Mouse (Mus musculus) liver, embryonic 11.5 days (tissue): ENCODE data around the gene Bcl2l15. TPM values are rescaled to one million over a fixed set of nuclear protein-coding genes. Genes with fewer than 3 reads are reported as not detected.
"Not testable (repeated sequence)": the region's sequence is repeated elsewhere in the genome, so short reads cannot be mapped to it uniquely, and the experiment has no call there.

Source experiments
- ATAC-seq: fragments of 200-750 bp; cut with Nextera tagmentation; replicated peaks from 2 replicates; pipeline ENCODE4 v1.8.0; 2017; ENCODE audit warnings: moderate number of reproducible peaks, mild to moderate bottlenecking, moderate TSS enrichment, moderate library complexity; ENCODE audit not compliant: low FRiP score
- DNase-seq: peaks from one replicate; pipeline ENCODE4 v3.0.0-alpha.2; 2017; ENCODE audit warnings: low spot score
- H3K27ac ChIP-seq: fragments of 300-500 bp; sonication (generic); 2 replicates; pipeline ENCODE4 v1.5.1; 2014; ENCODE audit warnings: mild to moderate bottlenecking, low read depth, low read length, control low read depth
- H3K27me3 ChIP-seq: fragments of 300-500 bp; sonication (generic); replicated peaks from 2 replicates; pipeline ENCODE4 v1.6.1; 2014; ENCODE audit warnings: low read length, mixed read lengths; ENCODE audit not compliant: control insufficient read depth, insufficient read depth
- H3K36me3 ChIP-seq: fragments of 300-500 bp; sonication (generic); 2 replicates; pipeline ENCODE4 v1.6.1; 2014; ENCODE audit warnings: mild to moderate bottlenecking, low read length, moderate library complexity, mixed read lengths; ENCODE audit not compliant: control insufficient read depth, insufficient read depth
- H3K4me1 ChIP-seq: fragments of 300-500 bp; sonication (generic); replicated peaks from 2 replicates; pipeline ENCODE4 v1.6.1; 2014; ENCODE audit warnings: low read length, mixed read lengths; ENCODE audit not compliant: control insufficient read depth, insufficient read depth
- H3K4me2 ChIP-seq: fragments of 300-500 bp; sonication (generic); 2 replicates; pipeline ENCODE4 v1.6.1; 2014; ENCODE audit warnings: mild to moderate bottlenecking, control low read depth, moderate library complexity
- H3K4me3 ChIP-seq: fragments of 300-500 bp; sonication (generic); 2 replicates; pipeline ENCODE4 v1.5.1; 2014; ENCODE audit warnings: low read depth, low read length, control low read depth
- H3K9ac ChIP-seq: fragments of 300-500 bp; sonication (generic); 2 replicates; pipeline ENCODE4 v1.6.1; 2014; ENCODE audit warnings: low read depth, low read length, control low read depth
- H3K9me3 ChIP-seq: fragments of 300-500 bp; sonication (generic); 2 replicates; pipeline ENCODE4 v1.6.1; 2016; ENCODE audit warnings: low read length, inconsistent platforms, mixed read lengths; ENCODE audit not compliant: control insufficient read depth
- WGBS: fragments of 180-500 bp; shearing (Covaris S2); extraction: QIAGEN DNeasy Blood & Tissue Kit; methylation state at CpG from one replicate; pipeline ENCODE4 v1.1.7; 2014; 5-methylcytosine and 5-hydroxymethylcytosine counted together
- polyA plus RNA-seq: library from polyadenylated mRNA; unstranded; fragments of >200 nt; fragmentation: Nextera tagmentation; extraction: Ambion mirVana; gene quantifications from 2 replicates; pipeline ENCODE4 v1.2.1, GENCODE M21; 2014

The Bcl2l15 gene
- polyA plus RNA-seq, 1 experiment from 2014 or later, result 0.63 TPM

- no peak overlapping the region for H3K4me2 ChIP-seq
- DNase-seq (no peak), ATAC-seq (no peak)
- no peak overlapping the region for H3K4me3 ChIP-seq
- H3K4me1 ChIP-seq, result no peaks in the 10 kb centered on the region
- H3K9ac ChIP-seq, result no peak overlapping the region
- H3K27me3 ChIP-seq, result no peaks in the 10 kb centered on the region
- WGBS, result 89% methylated on average over 6 of the region's 6 CpGs
- no peaks in the 10 kb centered on the region for H3K36me3 ChIP-seq
- no peak overlapping the region for H3K27ac ChIP-seq
- H3K9me3 ChIP-seq, result 0 out of 2 replicates have a peak, but pooled peaks cover 2% of the 10 kb centered on the region
Measured at GRCm38 (mm10) chr3:103839711-103840110, 7.3 kb downstream of the Bcl2l15 start.

- not testable (repeated sequence) for H3K27ac ChIP-seq, H3K9me3 ChIP-seq, H3K4me2 ChIP-seq, ATAC-seq, H3K27me3 ChIP-seq, DNase-seq, H3K4me3 ChIP-seq, H3K4me1 ChIP-seq, H3K36me3 ChIP-seq, H3K9ac ChIP-seq
- 84% methylated on average over 3 of the region's 3 CpGs for WGBS
Measured at GRCm38 (mm10) chr3:103840195-103840594, 7.8 kb downstream of the Bcl2l15 start.

- not testable (repeated sequence) for H3K4me1 ChIP-seq, H3K4me3 ChIP-seq, H3K27ac ChIP-seq, H3K27me3 ChIP-seq, H3K9me3 ChIP-seq, ATAC-seq, H3K36me3 ChIP-seq, H3K4me2 ChIP-seq, H3K9ac ChIP-seq, DNase-seq
- WGBS, result 67% methylated on average over 7 of the region's 7 CpGs
Measured at GRCm38 (mm10) chr3:103840946-103841345, 8.5 kb downstream of the Bcl2l15 start.

- no peaks in the 10 kb centered on the region for H3K4me1 ChIP-seq
- ATAC-seq, result no peak
- H3K4me2 ChIP-seq, result no peak overlapping the region
- no peak overlapping the region for H3K27ac ChIP-seq
- no peak overlapping the region for H3K4me3 ChIP-seq
- no peak for DNase-seq
- H3K27me3 ChIP-seq, result no peaks in the 10 kb centered on the region
- no peaks in the 10 kb centered on the region for H3K9me3 ChIP-seq
- WGBS, result 58% methylated on average over 9 of the region's 9 CpGs
- H3K36me3 ChIP-seq, result no peaks in the 10 kb centered on the region
- H3K9ac ChIP-seq, result no peak overlapping the region
Measured at GRCm38 (mm10) chr3:103850644-103851363, 18.4 kb downstream of the Bcl2l15 start.

- 90% methylated on average over 6 of the region's 6 CpGs for WGBS
- no peak overlapping the region for H3K27ac ChIP-seq
- H3K4me1 ChIP-seq, result no peaks in the 10 kb centered on the region
- H3K27me3 ChIP-seq, result no peaks in the 10 kb centered on the region
- DNase-seq (no peak), ATAC-seq (no peak)
- no peak overlapping the region for H3K9ac ChIP-seq
- H3K4me2 ChIP-seq, result no peak overlapping the region
- H3K36me3 ChIP-seq, result no peaks in the 10 kb centered on the region
- no peak overlapping the region for H3K4me3 ChIP-seq
- H3K9me3 ChIP-seq, result no peaks in the 10 kb centered on the region
Measured at GRCm38 (mm10) chr3:103851481-103851880, 19.1 kb downstream of the Bcl2l15 start.

GRCm38 (mm10) chr3:103851882-103852281 is 19.5 kb downstream of the Bcl2l15 start:
- Histone ChIP-seq H3K9me3 (no peaks in the 10 kb centered on the region), H3K9ac (no peak overlapping the region), H3K4me3 (no peak overlapping the region), H3K4me1 (no peaks in the 10 kb centered on the region), H3K4me2 (no peak overlapping the region), H3K36me3 (no peaks in the 10 kb centered on the region), H3K27me3 (no peaks in the 10 kb centered on the region), H3K27ac (no peak overlapping the region)
- DNase-seq (no peak), ATAC-seq (no peak)
- 82% methylated on average over 8 of the region's 8 CpGs for WGBS

GRCm38 (mm10) chr3:103852565-103853299 is 20.3 kb downstream of the Bcl2l15 start:
- Histone ChIP-seq H3K36me3 (no peaks in the 10 kb centered on the region), H3K4me2 (no peak overlapping the region), H3K27me3 (no peaks in the 10 kb centered on the region), H3K9me3 (no peaks in the 10 kb centered on the region), H3K4me3 (no peak overlapping the region), H3K4me1 (no peaks in the 10 kb centered on the region), H3K27ac (no peak overlapping the region), H3K9ac (no peak overlapping the region)
- WGBS, result 69% methylated on average over 3 of the region's 3 CpGs
- ATAC-seq (no peak), DNase-seq (no peak)

- H3K9ac ChIP-seq, result no peak overlapping the region
- no peak overlapping the region for H3K27ac ChIP-seq
- no peak for DNase-seq
- no peaks in the 10 kb centered on the region for H3K36me3 ChIP-seq
- H3K4me3 ChIP-seq, result no peak overlapping the region
- no peak overlapping the region for H3K4me2 ChIP-seq
- no peaks in the 10 kb centered on the region for H3K27me3 ChIP-seq
- H3K4me1 ChIP-seq, result no peaks in the 10 kb centered on the region
- no peaks in the 10 kb centered on the region for H3K9me3 ChIP-seq
- WGBS, result 76% methylated on average over 8 of the region's 8 CpGs
- ATAC-seq, result no peak
Measured at GRCm38 (mm10) chr3:103853804-103854203, 21.4 kb downstream of the Bcl2l15 start.
